Mouse (Mus musculus): ENCODE data around the gene Scn10a. TPM values are rescaled to one million over a fixed set of nuclear protein-coding genes. Genes with fewer than 3 reads are reported as not detected.

Gene Scn10a
- total RNA-seq, 2 experiments from 2014 or later = not detected

GRCm38 (mm10) chr9:119691505-119691904 lies 27.6 kb downstream of the Scn10a start:
- Histone ChIP-seq H3K27ac (no peak overlapping the region), H3K4me3 (no peak overlapping the region)
- no peak for DNase-seq
- TF ChIP-seq CTCF (IDR thresholded peaks at IDR 0.05) = no peak
- intact Hi-C loops (cut with DNase I) = no loop called here

DNA sequence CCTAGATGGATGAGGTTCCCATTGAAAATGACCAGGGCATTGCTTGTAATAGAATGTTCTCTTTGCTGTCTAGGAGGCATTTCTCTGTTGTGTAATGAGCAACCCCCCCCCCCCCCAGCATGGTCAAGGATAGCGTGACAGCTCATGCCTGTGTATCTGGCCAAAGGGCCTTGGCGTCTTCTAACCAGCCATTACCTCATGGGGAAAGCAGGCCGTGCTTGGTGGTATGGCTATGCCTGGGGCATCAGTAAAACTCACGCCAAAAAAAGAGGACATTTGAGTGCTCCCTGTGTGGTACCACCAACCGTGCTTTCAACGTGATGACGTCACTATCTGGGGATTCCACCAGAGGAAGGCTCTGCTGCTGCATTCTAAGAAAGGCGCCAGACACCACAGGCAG lies 28.1 kb downstream of the Scn10a start:
- TF ChIP-seq CTCF (IDR thresholded peaks at IDR 0.05) = no peak
- Histone ChIP-seq H3K27ac (no peak overlapping the region), H3K4me3 (no peak overlapping the region)
- intact Hi-C loops (cut with DNase I) = no loop called here
- DNase-seq = no peak

DNA sequence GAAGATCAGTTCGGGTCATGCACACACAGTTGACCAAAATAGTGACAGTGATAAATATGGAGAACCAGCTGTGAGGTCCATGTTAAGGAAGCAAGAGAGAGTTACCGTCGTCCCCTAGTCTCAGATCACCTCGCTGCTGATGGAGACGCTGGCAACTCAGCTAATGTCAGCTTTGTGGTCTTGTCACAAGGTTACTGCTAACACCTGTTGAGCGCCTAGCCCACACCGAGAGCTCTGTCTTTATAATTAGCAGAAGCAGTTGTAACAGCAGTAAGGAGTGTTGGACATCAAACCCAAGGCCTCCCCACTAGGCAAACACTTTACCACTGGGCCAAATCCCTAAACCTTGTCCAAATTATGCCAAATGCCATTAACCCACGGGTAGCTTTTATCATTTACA lies 31.2 kb downstream of the Scn10a start:
- no peak overlapping the region for H3K4me3 ChIP-seq
- intact Hi-C loops (cut with DNase I) = no loop called here
- no peak for DNase-seq
- TF ChIP-seq CTCF (IDR thresholded peaks at IDR 0.05) = no peak
- H3K27ac ChIP-seq = no peak overlapping the region

DNA sequence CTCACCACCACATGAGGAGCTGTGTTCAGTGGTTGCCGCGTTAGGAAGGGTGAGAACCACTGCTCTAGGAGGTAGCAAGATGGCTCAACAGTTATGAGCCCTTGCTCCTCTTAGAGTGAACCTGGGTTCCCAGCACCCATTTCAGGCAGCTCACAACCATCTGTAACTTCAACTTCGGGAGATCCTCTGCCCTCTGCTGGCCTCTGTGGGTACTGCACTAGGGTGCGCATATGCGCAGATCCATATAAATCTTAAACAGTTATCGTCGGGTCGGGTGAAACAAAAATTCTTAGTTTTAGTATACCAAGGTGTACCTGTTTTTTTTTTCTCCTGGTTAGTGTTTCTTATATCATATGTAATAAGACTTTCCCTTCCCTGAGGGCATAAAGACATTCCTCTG lies 32.9 kb downstream of the Scn10a start:
- peak; percentile 35 for TF ChIP-seq CTCF (IDR thresholded peaks at IDR 0.05)
- Histone ChIP-seq H3K4me3 (no peak overlapping the region), H3K27ac (no peak overlapping the region)
- intact Hi-C loops (cut with DNase I) = no loop called here
- no peak for DNase-seq

- intact Hi-C loops (cut with DNase I) = no loop called here
- Histone ChIP-seq H3K27ac (no peak overlapping the region), H3K4me3 (no peak overlapping the region)
- no peak for DNase-seq
- no peak for TF ChIP-seq CTCF (IDR thresholded peaks at IDR 0.05)
Observed at GRCm38 (mm10) chr9:119680896-119681295, 38.2 kb downstream of the Scn10a start.

DNA sequence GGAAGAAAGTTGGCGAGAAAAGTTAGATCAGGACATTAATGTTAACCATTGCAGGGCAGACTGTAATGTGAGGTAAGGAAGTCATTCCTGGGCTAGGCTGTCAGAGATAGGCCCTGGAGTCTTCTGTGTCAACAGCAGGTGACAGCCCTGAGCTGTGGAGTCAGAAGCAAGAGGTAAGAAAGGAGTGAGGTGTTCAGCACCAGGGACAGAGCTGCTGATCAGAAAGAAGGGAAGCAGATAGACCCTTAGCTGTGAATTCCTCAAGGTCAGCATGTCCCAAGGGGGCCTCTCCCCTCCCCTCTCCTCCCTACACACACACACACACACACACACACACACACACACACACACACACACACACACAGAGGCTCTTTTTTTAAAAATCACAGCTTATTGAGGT lies 55.0 kb downstream of the Scn10a start:
- Histone ChIP-seq H3K4me3 (no peak overlapping the region), H3K27ac (no peak overlapping the region)
- TF ChIP-seq CTCF (IDR thresholded peaks at IDR 0.05) = no peak
- intact Hi-C loops (cut with DNase I) = no loop called here
- no peak for DNase-seq

- peak; percentile 62 for DNase-seq
- H3K4me3 ChIP-seq = no peak overlapping the region
- intact Hi-C loops (cut with DNase I) = no loop called here
- no peak overlapping the region for H3K27ac ChIP-seq
- TF ChIP-seq CTCF (IDR thresholded peaks at IDR 0.05) = no peak
Observed at GRCm38 (mm10) chr9:119656111-119656510, 63.0 kb downstream of the Scn10a start.

DNA sequence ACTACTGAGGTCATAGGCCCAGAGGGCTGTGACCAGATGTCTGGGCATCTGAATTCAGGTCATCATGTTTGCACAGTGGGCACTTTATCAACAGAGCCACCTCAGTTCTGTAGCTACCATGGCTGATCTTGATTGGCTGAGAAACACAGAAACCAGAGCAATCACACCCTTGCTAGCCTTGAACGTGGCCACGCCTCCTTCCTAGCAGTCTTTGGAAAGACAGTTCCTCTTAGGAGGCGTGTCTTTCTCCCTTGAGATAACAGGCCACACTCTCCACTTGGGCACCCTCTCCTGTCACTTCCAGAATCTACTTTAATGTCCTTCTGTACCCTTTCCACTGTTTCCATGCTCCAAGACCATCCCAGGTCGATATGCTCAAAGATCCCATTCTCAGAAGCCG lies 65.4 kb downstream of the Scn10a start:
- intact Hi-C loops (cut with DNase I) = no loop called here
- no peak for DNase-seq
- H3K27ac ChIP-seq = no peak overlapping the region
- no peak overlapping the region for H3K4me3 ChIP-seq
- no peak for TF ChIP-seq CTCF (IDR thresholded peaks at IDR 0.05)

DNA sequence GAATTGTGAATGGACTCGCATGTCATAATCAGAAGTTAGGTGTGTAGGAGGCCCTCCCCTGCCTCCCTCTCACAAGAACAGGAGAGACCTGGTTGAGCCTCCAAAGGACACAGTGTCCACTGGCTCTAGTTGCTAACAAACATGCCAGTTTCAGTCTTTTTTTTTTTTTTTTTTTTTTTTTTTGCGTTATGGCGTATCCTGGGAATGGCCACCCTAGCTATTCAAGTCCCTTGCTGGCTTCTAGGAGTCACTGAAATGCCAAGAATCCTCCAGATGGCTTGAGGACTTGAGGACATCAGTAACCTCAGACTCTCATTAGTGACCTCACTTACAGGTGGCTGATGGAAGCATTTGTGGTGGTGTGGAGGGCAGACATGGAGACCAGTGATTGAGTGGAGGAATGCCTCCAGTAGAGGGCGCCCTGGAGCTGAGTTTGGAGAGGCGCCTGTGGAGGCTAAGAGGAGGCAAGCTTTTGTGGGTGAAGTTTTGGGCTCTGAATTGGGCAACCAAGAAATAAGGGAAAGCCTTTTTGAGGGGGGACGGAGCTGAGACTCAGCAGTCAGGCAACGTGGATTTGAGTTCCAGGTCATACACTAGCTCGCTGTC lies 72.1 kb downstream of the Scn10a start:
- intact Hi-C loops (cut with DNase I) = no loop called here
- H3K27ac ChIP-seq = no peak overlapping the region
- no peak overlapping the region for H3K4me3 ChIP-seq
- peak; percentile 67 for TF ChIP-seq CTCF (IDR thresholded peaks at IDR 0.05)
- DNase-seq = peak; percentile 67

DNA sequence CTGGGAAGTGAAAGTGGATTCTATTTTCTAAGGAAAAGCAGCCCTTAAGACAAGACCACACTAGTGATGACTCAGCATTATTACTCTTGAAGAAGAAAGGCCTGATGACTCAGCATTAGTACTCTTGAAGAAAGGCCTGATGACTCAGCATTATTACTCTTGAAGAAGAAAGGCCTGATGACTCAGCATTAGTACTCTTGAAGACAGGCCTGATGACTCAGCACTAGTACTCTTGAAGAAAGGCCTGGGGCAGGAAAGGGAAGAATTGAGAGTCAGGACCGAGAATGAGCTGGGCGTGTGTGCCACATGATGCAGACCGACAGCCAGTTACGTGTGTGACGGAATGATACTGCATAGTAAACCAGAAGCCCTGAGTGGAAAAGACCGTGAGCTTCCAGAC lies 77.1 kb downstream of the Scn10a start:
- intact Hi-C loops (cut with DNase I) = no loop called here
- no peak for DNase-seq
- TF ChIP-seq CTCF (IDR thresholded peaks at IDR 0.05) = no peak

DNA sequence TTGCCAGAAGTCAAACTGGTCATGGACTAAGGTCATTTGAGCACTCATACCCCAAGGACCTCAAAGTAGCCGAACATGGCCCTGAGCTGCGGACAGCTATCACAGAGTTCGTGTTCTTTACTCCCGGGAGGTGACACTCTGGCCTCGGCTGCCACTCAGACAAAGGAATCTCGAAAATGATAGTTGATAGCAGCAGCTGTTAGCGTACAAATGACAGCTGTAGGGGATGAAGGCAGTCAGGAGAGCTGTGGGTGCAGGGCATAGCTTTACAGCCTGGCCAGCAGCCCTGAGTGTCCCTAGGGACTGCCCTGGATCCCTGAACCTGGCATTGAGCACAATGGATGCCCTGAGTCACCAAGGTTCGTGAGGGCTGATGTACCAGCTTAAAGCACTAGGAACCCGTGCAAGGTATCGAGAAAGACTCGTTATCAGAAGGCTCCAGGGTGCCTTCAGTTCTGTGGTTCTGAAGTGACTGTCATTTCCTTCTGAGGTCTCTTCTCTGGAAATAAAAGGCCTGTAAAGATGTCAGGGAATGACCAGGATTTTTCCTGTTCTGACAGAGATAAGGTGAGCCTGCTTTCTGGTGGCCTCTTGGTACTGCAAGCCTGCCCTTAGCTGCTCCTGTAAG lies 84.8 kb downstream of the Scn10a start:
- intact Hi-C loops (cut with DNase I) = no loop called here
- DNase-seq = no peak
- TF ChIP-seq CTCF (IDR thresholded peaks at IDR 0.05) = no peak
- Histone ChIP-seq H3K4me3 (no peak overlapping the region), H3K27ac (no peak overlapping the region)

More for the DNA sequence above, 77.1 kb downstream of the Scn10a start:
- Histone ChIP-seq H3K4me3 (no peak overlapping the region), H3K27ac (no peak overlapping the region)

DNA sequence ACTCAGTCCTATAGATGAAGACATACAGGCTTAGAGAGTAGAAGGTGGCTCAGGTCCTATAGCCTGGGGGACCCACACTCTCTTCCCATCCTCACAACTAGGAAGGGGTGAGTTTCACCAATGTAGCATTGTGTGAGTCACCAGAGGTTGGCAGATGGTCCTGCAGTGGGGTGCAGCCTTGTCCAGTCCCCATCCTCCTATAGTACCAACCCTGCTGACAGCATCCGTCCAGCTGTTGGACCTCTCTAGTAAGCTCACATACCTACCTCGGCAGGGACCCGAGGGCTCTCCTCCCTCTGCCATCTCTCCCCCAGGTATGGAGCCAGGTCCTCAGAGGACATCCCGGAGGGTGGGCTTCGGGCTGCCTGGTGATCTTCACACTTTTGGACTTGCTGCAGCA lies 85.6 kb downstream of the Scn10a start:
- Histone ChIP-seq H3K4me3 (no peak overlapping the region), H3K27ac (no peak overlapping the region)
- TF ChIP-seq CTCF (IDR thresholded peaks at IDR 0.05) = no peak
- DNase-seq = no peak
- intact Hi-C loops (cut with DNase I) = no loop called here

DNA sequence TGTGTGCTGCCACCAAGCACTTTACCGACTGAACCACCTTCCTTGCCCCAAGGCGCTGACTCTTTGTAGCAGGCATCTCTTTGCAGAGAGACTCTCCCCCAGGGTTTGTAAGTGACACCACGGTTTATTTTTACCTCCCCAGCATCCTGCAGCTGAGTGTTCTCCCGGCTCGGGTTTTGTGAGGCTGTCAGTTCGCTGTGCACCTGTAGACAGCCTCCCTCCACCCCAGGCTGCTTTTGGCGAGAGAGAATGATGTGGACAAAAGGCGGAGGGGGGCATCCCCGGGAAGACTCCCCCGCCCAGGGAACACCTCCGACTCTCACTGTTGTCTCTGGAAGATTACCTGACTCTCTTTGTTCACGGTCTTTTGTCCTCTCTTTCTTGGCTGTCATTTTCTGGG lies 86.3 kb downstream of the Scn10a start:
- no peak for TF ChIP-seq CTCF (IDR thresholded peaks at IDR 0.05)
- H3K27ac ChIP-seq = no peak overlapping the region
- DNase-seq = no peak
- intact Hi-C loops (cut with DNase I) = no loop called here
- H3K4me3 ChIP-seq = no peak overlapping the region

DNA sequence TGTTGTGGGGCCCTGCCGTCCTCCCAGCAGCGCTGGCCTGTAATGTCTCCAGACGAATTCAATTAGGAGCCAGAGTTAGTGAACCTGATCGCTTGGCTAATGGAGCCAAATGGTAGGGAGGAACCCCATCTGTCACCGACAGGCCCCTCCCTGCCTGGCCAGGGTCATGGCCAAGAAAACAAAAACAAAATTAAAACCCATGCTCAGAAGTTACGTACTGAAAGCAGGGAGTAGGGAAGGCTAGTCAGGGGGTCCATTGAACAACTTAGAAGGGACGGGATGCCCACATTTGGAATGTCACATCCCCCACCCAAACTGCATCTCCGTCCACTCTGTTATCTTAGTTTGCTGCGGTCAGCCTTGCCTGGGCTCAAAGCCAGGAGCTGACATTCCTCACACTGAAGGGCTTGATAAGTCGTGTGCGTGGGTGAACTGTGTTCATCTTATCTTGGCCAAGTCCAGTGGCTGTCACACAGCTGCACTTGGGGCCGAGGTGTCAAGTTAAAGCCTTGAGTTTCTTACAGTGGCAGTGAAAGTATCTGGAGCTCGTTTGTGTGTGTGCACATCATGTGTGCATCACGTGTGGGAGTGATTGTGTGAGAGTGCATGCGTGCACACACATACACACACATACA lies 87.1 kb downstream of the Scn10a start:
- peak; percentile 25 for DNase-seq
- H3K4me3 ChIP-seq = peak overlapping the region; percentile 24
- intact Hi-C loops (cut with DNase I) = no loop called here
- H3K27ac ChIP-seq = no peak overlapping the region
- no peak for TF ChIP-seq CTCF (IDR thresholded peaks at IDR 0.05)
